Mouse (Mus musculus): ENCODE measurements around the gene Prpf40b. TPM values are rescaled to one million over a fixed set of nuclear protein-coding genes. Genes with fewer than 3 reads are reported as not detected.
"Not testable (repeated sequence)": the region's sequence is repeated elsewhere in the genome, so short reads cannot be mapped to it uniquely, and the experiment has no call there.

The Prpf40b gene
- 61.1 and 63.3 TPM in 2 replicates for polyA plus RNA-seq (2016; fragmentation: Nextera tagmentation; extraction: Ambion mirVana)

- H3K9me3 ChIP-seq: no peaks in the 10 kb centered on the region
- peak within 1 kb of the TSS; percentile 93 for H3K27ac ChIP-seq
- peaks cover 31% of the 10 kb centered on the region for H3K4me1 ChIP-seq (replicated peaks)
- no peaks in the 10 kb centered on the region for H3K36me3 ChIP-seq
- WGBS: 1% methylated on average over 64 of the region's 64 CpGs
- DNase-seq (ENCODE audit: low spot score): peak; percentile 94
- H3K4me3 ChIP-seq: peak within 1 kb of the TSS; percentile 76
- H3K27me3 ChIP-seq (ENCODE audit: insufficient read depth, poor library complexity, severe bottlenecking): no peaks in the 10 kb centered on the region
Observed at GRCm38 (mm10) chr15:99294813-99295374, at the start of gene Prpf40b. Prpf40b (plus strand) TSS chr15:99295087.

- WGBS: 91% methylated on average over 6 of the region's 6 CpGs
- H3K4me3 ChIP-seq; H3K27ac ChIP-seq; H3K9me3 ChIP-seq; H3K27me3 ChIP-seq (ENCODE audit: insufficient read depth, poor library complexity, severe bottlenecking); DNase-seq (ENCODE audit: low spot score): not testable (repeated sequence)
- H3K36me3 ChIP-seq: peaks cover 85% of the 10 kb centered on the region
- H3K4me1 ChIP-seq (replicated peaks): peaks cover 18% of the 10 kb centered on the region
Observed at GRCm38 (mm10) chr15:99246736-99247135, 48.2 kb upstream of the Prpf40b start.

GRCm38 (mm10) chr15:99248972-99249371, 45.9 kb upstream of the Prpf40b start:
- Histone ChIP-seq H3K4me1 (replicated peaks) (peaks cover 24% of the 10 kb centered on the region), H3K4me3 (no peak overlapping the region), H3K27me3 (ENCODE audit: insufficient read depth, poor library complexity, severe bottlenecking) (no peaks in the 10 kb centered on the region), H3K9me3 (no peaks in the 10 kb centered on the region), H3K27ac (no peak overlapping the region), H3K36me3 (peaks cover 63% of the 10 kb centered on the region)
- DNase-seq (ENCODE audit: low spot score): no peak
- WGBS: 88% methylated on average over 9 of the region's 9 CpGs

GRCm38 (mm10) chr15:99249938-99250337, 44.9 kb upstream of the Prpf40b start:
- Histone ChIP-seq H3K9me3 (no peaks in the 10 kb centered on the region), H3K36me3 (peaks cover 53% of the 10 kb centered on the region), H3K27me3 (ENCODE audit: insufficient read depth, poor library complexity, severe bottlenecking) (no peaks in the 10 kb centered on the region), H3K4me1 (replicated peaks) (peaks cover 27% of the 10 kb centered on the region), H3K4me3 (peak overlapping the region; percentile 70; the same call in 1 of the 2 replicates), H3K27ac (no peak overlapping the region)
- no peak for DNase-seq (ENCODE audit: low spot score)
- 93% methylated on average over 11 of the region's 11 CpGs for WGBS

- Histone ChIP-seq H3K4me3 (peak overlapping the region; percentile 70), H3K4me1 (replicated peaks) (peaks cover 27% of the 10 kb centered on the region), H3K36me3 (peaks cover 41% of the 10 kb centered on the region), H3K27ac (peak overlapping the region; percentile 79)
- not testable (repeated sequence) for H3K27me3 ChIP-seq (ENCODE audit: insufficient read depth, poor library complexity, severe bottlenecking); DNase-seq (ENCODE audit: low spot score); H3K9me3 ChIP-seq
- under 1% methylated on average over 14 of the region's 15 CpGs for WGBS
Observed at GRCm38 (mm10) chr15:99251111-99251510, 43.8 kb upstream of the Prpf40b start.

- H3K27ac ChIP-seq: peak within 1 kb of the TSS; percentile 95
- under 1% methylated on average over 52 of the region's 52 CpGs for WGBS
- H3K36me3 ChIP-seq: peaks cover 34% of the 10 kb centered on the region
- peak within 1 kb of the TSS; percentile 70 for H3K4me3 ChIP-seq
- H3K9me3 ChIP-seq: no peaks in the 10 kb centered on the region
- H3K27me3 ChIP-seq (ENCODE audit: insufficient read depth, poor library complexity, severe bottlenecking): no peaks in the 10 kb centered on the region
- peak; percentile 95 for DNase-seq (ENCODE audit: low spot score)
- peaks cover 27% of the 10 kb centered on the region for H3K4me1 ChIP-seq (replicated peaks)
Observed at GRCm38 (mm10) chr15:99251626-99252380, 43.1 kb upstream of the Prpf40b start, which contains the start of gene Mcrs1. Mcrs1 (minus strand) TSS chr15:99251961.

GRCm38 (mm10) chr15:99252381-99253174, 42.3 kb upstream of the Prpf40b start:
- Histone ChIP-seq H3K27me3 (ENCODE audit: insufficient read depth, poor library complexity, severe bottlenecking) (no peaks in the 10 kb centered on the region), H3K4me3 (peak overlapping the region; percentile 70), H3K36me3 (peaks cover 27% of the 10 kb centered on the region), H3K27ac (peak overlapping the region; percentile 95), H3K4me1 (replicated peaks) (peaks cover 27% of the 10 kb centered on the region), H3K9me3 (no peaks in the 10 kb centered on the region)
- no peak for DNase-seq (ENCODE audit: low spot score)
- 5% methylated on average over 22 of the region's 22 CpGs for WGBS

GRCm38 (mm10) chr15:99253175-99253479, 41.8 kb upstream of the Prpf40b start:
- H3K4me3 ChIP-seq: peak overlapping the region; percentile 70
- not testable (repeated sequence) for DNase-seq (ENCODE audit: low spot score); H3K27ac ChIP-seq; H3K27me3 ChIP-seq (ENCODE audit: insufficient read depth, poor library complexity, severe bottlenecking); H3K9me3 ChIP-seq
- H3K36me3 ChIP-seq: peaks cover 21% of the 10 kb centered on the region
- peaks cover 27% of the 10 kb centered on the region for H3K4me1 ChIP-seq (replicated peaks)
- WGBS: 45% methylated on average over 2 of the region's 2 CpGs

- Histone ChIP-seq H3K9me3 (no peaks in the 10 kb centered on the region), H3K36me3 (peaks cover 15% of the 10 kb centered on the region), H3K4me1 (replicated peaks) (peaks cover 27% of the 10 kb centered on the region), H3K27ac (no peak overlapping the region), H3K27me3 (ENCODE audit: insufficient read depth, poor library complexity, severe bottlenecking) (no peaks in the 10 kb centered on the region), H3K4me3 (no peak overlapping the region)
- DNase-seq (ENCODE audit: low spot score): no peak
- WGBS: 93% methylated on average over 6 of the region's 6 CpGs
Observed at GRCm38 (mm10) chr15:99253772-99254171, 41.1 kb upstream of the Prpf40b start.

- 76% methylated on average over 2 of the region's 2 CpGs for WGBS
- H3K4me3 ChIP-seq: no peak overlapping the region
- no peak for DNase-seq (ENCODE audit: low spot score)
- H3K36me3 ChIP-seq: peaks cover 7% of the 10 kb centered on the region
- H3K27me3 ChIP-seq (ENCODE audit: insufficient read depth, poor library complexity, severe bottlenecking): no peaks in the 10 kb centered on the region
- no peaks in the 10 kb centered on the region for H3K9me3 ChIP-seq
- no peak overlapping the region for H3K27ac ChIP-seq
- peaks cover 31% of the 10 kb centered on the region for H3K4me1 ChIP-seq (replicated peaks)
Observed at GRCm38 (mm10) chr15:99254477-99255005, 40.3 kb upstream of the Prpf40b start.

- DNase-seq (ENCODE audit: low spot score): no peak
- no peak overlapping the region for H3K4me3 ChIP-seq
- H3K36me3 ChIP-seq: no peaks in the 10 kb centered on the region
- no peaks in the 10 kb centered on the region for H3K27me3 ChIP-seq (ENCODE audit: insufficient read depth, poor library complexity, severe bottlenecking)
- H3K27ac ChIP-seq: no peak overlapping the region
- peaks cover 33% of the 10 kb centered on the region for H3K4me1 ChIP-seq (replicated peaks)
- no peaks in the 10 kb centered on the region for H3K9me3 ChIP-seq
- 85% methylated on average over 6 of the region's 6 CpGs for WGBS
Observed at GRCm38 (mm10) chr15:99255241-99255749, 39.6 kb upstream of the Prpf40b start.

- Histone ChIP-seq H3K4me3 (peak overlapping the region; percentile 33), H3K4me1 (replicated peaks) (peaks cover 16% of the 10 kb centered on the region), H3K27ac (peak overlapping the region; percentile 66; the same call in 1 of the 2 replicates), H3K36me3 (no peaks in the 10 kb centered on the region), H3K9me3 (no peaks in the 10 kb centered on the region), H3K27me3 (ENCODE audit: insufficient read depth, poor library complexity, severe bottlenecking) (no peaks in the 10 kb centered on the region)
- no peak for DNase-seq (ENCODE audit: low spot score)
- WGBS: 69% methylated on average over 8 of the region's 8 CpGs
Observed at GRCm38 (mm10) chr15:99259167-99259729, 35.6 kb upstream of the Prpf40b start.
